Mouse (Mus musculus): ENCODE data around the gene Amer3.
"Not testable (repeated sequence)": the region's sequence is repeated elsewhere in the genome, so short reads cannot be mapped to it uniquely, and the experiment has no call there.

Amer3 gene

GRCm38 (mm10) chr1:34601323-34602047 lies 22.0 kb downstream of the Amer3 start:
- no peak for DNase-seq

GRCm38 (mm10) chr1:34602363-34602762 lies 22.9 kb downstream of the Amer3 start:
- peak; percentile 54 for DNase-seq

- no peak for DNase-seq
These were observed 34.3 kb downstream of the Amer3 start for GRCm38 (mm10) chr1:34613801-34614200.

GRCm38 (mm10) chr1:34620116-34620515 lies 40.7 kb downstream of the Amer3 start:
- DNase-seq: not testable (repeated sequence)

GRCm38 (mm10) chr1:34620761-34621160 lies 41.3 kb downstream of the Amer3 start:
- DNase-seq: not testable (repeated sequence)

- no peak for DNase-seq
These were observed 56.3 kb downstream of the Amer3 start for GRCm38 (mm10) chr1:34635711-34636110.
